Mouse (Mus musculus) limb, embryonic 13.5 days (tissue): ENCODE data around the gene Plekhg4. TPM values are rescaled to one million over a fixed set of nuclear protein-coding genes. Genes with fewer than 3 reads are reported as not detected.

Source experiments
- ATAC-seq: fragments of 200-750 bp; cut with Nextera tagmentation; 2 replicates; pipeline ENCODE4 v1.8.0; 2017; ENCODE audit warnings: low read depth, moderate number of reproducible peaks, moderate TSS enrichment; ENCODE audit not compliant: low FRiP score
- H3K27ac ChIP-seq: fragments of 300-500 bp; sonication (generic); 2 replicates; pipeline ENCODE4 v1.5.1; 2015; ENCODE audit warnings: inconsistent platforms, mild to moderate bottlenecking, moderate library complexity
- H3K27me3 ChIP-seq: fragments of 300-500 bp; sonication (generic); 2 replicates; pipeline ENCODE4 v1.6.1; 2015; ENCODE audit warnings: mild to moderate bottlenecking, inconsistent platforms
- H3K36me3 ChIP-seq: fragments of 300-500 bp; sonication (generic); 2 replicates; pipeline ENCODE4 v1.6.1; 2015; ENCODE audit warnings: inconsistent platforms, mild to moderate bottlenecking, moderate library complexity
- H3K4me1 ChIP-seq: fragments of 300-500 bp; sonication (generic); 2 replicates; pipeline ENCODE4 v1.6.1; 2015; ENCODE audit warnings: inconsistent platforms
- H3K4me2 ChIP-seq: fragments of 300-500 bp; sonication (generic); replicated peaks from 2 replicates; pipeline ENCODE4 v1.6.1; 2015; ENCODE audit warnings: inconsistent platforms, mild to moderate bottlenecking, moderate library complexity
- H3K4me3 ChIP-seq: fragments of 300-500 bp; sonication (generic); 2 replicates; pipeline ENCODE4 v1.5.1; 2015; ENCODE audit warnings: moderate library complexity, mild to moderate bottlenecking, inconsistent platforms
- H3K9ac ChIP-seq: fragments of 300-500 bp; sonication (generic); 2 replicates; pipeline ENCODE4 v1.6.1; 2015; ENCODE audit warnings: mild to moderate bottlenecking, inconsistent platforms
- H3K9me3 ChIP-seq: fragments of 300-500 bp; sonication (generic); 2 replicates; pipeline ENCODE4 v1.6.1; 2016; ENCODE audit warnings: inconsistent platforms
- WGBS: fragments of 180-500 bp; shearing (Covaris S2); methylation state at CpG from one replicate; pipeline ENCODE4 v1.1.7; 2015; 5-methylcytosine and 5-hydroxymethylcytosine counted together
- polyA plus RNA-seq: library from polyadenylated mRNA; unstranded; fragments of >200 nt; fragmentation: Nextera tagmentation; extraction: Ambion mirVana; gene quantifications from 2 replicates; pipeline ENCODE4 v1.2.1, GENCODE M21; 2015

The Plekhg4 gene
- polyA plus RNA-seq, 1 experiment from 2014 or later, result 0.73 TPM

DNA sequence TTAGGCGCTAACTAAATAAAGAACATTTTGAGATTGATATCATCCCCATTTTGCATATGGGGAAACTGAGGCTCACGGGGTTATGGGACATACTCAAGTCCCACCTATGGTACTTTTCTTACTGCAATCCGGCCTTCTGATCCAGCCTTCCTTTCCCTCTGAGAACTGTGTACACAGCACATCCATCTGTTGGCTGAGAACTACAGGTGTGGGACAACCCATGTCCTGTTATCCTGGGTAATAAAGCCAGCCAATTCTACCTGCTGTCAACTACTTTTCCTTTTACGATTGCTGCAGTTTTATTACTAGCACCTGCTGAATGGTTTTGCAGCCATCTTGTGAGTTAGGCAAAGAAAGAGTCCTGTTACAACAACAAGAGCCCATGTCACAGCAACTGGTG is 18.5 kb upstream of the Plekhg4 start:
- 66% methylated on average over 4 of the region's 4 CpGs for WGBS
- no peak overlapping the region for H3K4me3 ChIP-seq
- H3K27ac ChIP-seq, result no peak overlapping the region
- H3K9me3 ChIP-seq, result no peaks in the 10 kb centered on the region
- peaks cover 37% of the 10 kb centered on the region for H3K36me3 ChIP-seq
- H3K9ac ChIP-seq, result no peak overlapping the region
- H3K4me2 ChIP-seq, result no peak overlapping the region
- no peak for ATAC-seq
- peaks cover 46% of the 10 kb centered on the region for H3K4me1 ChIP-seq
- peaks cover 3% of the 10 kb centered on the region; the same call in 1 of the 2 replicates for H3K27me3 ChIP-seq

DNA sequence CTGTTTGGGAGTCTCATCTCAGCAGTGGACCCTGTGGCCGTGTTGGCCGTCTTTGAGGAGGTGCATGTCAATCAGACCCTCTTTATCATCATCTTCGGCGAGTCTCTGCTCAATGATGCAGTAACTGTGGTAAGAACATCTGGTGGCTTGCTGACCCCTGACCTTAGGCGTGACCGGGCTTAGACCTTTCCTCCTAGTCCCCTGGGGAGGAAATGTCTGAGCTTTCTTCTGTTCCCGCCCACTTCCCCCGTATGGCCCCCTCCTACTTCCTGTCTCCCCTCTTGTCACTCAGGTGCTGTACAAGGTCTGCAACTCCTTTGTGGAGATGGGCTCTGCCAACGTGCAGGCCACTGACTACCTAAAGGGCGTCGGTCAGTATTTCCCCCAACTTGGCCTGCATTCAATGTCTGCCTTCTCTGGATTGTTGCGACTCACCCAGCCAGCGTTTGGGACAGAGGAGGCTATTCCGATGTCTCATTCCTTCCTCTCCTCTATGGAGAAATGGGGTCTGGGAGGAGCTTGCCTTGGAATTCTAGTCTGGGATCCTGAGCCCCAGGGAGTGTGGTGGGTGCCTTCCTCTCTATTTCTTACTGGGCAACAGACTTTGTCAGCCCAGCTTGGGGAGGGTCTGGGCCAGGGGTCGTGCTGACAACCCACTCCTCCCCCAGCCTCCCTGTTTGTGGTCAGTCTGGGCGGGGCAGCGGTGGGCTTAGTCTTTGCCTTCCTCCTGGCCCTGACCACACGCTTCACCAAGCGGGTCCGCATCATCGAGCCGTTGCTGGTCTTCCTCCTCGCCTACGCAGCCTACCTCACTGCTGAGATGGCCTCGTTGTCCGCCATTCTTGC is 17.7 kb upstream of the Plekhg4 start:
- WGBS, result 59% methylated on average over 26 of the region's 26 CpGs
- H3K4me3 ChIP-seq, result no peak overlapping the region
- no peaks in the 10 kb centered on the region for H3K9me3 ChIP-seq
- H3K4me2 ChIP-seq, result no peak overlapping the region
- H3K36me3 ChIP-seq, result peaks cover 37% of the 10 kb centered on the region
- peaks cover 37% of the 10 kb centered on the region for H3K4me1 ChIP-seq
- no peak overlapping the region for H3K9ac ChIP-seq
- H3K27ac ChIP-seq, result no peak overlapping the region
- no peak for ATAC-seq
- no peaks in the 10 kb centered on the region for H3K27me3 ChIP-seq

DNA sequence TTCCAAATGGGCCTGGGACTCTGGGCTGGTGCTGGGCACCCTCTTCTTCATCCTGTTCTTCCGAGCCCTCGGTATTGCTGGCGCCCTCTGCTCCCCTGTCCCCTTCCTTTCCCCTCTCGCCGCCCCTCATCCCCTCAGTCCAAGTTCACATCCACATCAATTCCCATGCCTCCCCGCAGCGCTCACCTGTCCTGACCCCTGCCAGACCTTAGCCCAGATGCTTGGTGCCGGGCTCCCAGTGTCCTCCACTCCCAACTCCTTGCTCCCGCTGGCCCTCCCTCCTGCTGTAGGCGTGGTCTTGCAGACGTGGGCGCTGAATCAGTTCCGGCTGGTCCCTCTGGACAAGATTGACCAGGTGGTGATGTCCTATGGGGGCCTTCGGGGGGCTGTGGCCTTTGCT is 16.4 kb upstream of the Plekhg4 start:
- H3K9me3 ChIP-seq, result no peaks in the 10 kb centered on the region
- no peak overlapping the region for H3K4me3 ChIP-seq
- H3K4me2 ChIP-seq, result no peak overlapping the region
- 88% methylated on average over 14 of the region's 14 CpGs for WGBS
- H3K27ac ChIP-seq, result no peak overlapping the region
- no peaks in the 10 kb centered on the region for H3K27me3 ChIP-seq
- H3K36me3 ChIP-seq, result peaks cover 37% of the 10 kb centered on the region
- no peak overlapping the region for H3K9ac ChIP-seq
- H3K4me1 ChIP-seq, result peaks cover 31% of the 10 kb centered on the region
- ATAC-seq, result no peak

DNA sequence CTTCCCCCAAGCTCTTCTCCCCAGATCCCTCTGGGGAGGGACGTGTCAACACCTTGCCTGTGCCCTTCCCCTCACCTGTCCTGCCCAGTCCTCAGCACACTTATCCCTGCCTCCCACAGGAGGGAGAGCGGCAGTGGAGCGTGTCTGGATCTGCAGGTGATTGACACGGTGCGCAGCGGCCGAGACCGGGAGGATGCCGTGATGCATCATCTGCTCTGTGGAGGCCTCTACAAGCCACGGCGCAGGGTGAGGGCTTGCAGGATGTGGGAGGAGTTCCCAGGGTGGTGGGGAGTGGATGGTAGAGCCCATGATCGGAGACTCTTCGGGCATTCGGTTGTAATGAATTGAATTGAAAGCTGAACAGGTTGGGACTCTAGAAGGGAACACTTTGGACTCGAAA is 13.9 kb upstream of the Plekhg4 start:
- H3K27ac ChIP-seq, result no peak overlapping the region
- H3K4me3 ChIP-seq, result no peak overlapping the region
- H3K4me1 ChIP-seq, result peaks cover 25% of the 10 kb centered on the region
- H3K27me3 ChIP-seq, result no peaks in the 10 kb centered on the region
- no peak overlapping the region for H3K9ac ChIP-seq
- no peak for ATAC-seq
- H3K9me3 ChIP-seq, result no peaks in the 10 kb centered on the region
- peaks cover 48% of the 10 kb centered on the region for H3K36me3 ChIP-seq
- H3K4me2 ChIP-seq, result no peak overlapping the region
- 81% methylated on average over 15 of the region's 15 CpGs for WGBS

DNA sequence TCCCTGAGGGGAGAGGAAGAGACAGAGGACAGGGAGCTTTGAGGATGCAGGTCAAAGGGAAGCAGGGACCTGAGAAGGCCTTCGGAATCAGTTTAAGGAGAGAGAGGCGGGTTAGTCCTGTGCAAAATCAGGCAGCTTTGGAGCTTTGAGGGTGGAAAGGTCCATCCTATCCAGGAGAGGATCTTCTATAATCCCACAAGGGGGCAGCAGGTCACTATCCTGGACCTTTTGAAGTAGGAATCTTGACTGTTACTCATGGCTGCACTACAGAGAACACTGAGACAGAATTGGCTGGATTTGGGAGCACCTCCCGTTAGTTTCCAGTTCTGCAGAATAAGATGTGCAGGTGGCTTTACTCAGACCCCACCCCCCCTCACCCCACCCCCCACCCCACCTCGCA is 13.4 kb upstream of the Plekhg4 start:
- H3K27me3 ChIP-seq, result no peaks in the 10 kb centered on the region
- no peaks in the 10 kb centered on the region for H3K9me3 ChIP-seq
- H3K4me2 ChIP-seq, result no peak overlapping the region
- ATAC-seq, result no peak
- H3K4me1 ChIP-seq, result peaks cover 22% of the 10 kb centered on the region
- peaks cover 52% of the 10 kb centered on the region for H3K36me3 ChIP-seq
- no peak overlapping the region for H3K27ac ChIP-seq
- H3K9ac ChIP-seq, result no peak overlapping the region
- H3K4me3 ChIP-seq, result no peak overlapping the region
- WGBS, result 49% methylated on average over 4 of the region's 4 CpGs

DNA sequence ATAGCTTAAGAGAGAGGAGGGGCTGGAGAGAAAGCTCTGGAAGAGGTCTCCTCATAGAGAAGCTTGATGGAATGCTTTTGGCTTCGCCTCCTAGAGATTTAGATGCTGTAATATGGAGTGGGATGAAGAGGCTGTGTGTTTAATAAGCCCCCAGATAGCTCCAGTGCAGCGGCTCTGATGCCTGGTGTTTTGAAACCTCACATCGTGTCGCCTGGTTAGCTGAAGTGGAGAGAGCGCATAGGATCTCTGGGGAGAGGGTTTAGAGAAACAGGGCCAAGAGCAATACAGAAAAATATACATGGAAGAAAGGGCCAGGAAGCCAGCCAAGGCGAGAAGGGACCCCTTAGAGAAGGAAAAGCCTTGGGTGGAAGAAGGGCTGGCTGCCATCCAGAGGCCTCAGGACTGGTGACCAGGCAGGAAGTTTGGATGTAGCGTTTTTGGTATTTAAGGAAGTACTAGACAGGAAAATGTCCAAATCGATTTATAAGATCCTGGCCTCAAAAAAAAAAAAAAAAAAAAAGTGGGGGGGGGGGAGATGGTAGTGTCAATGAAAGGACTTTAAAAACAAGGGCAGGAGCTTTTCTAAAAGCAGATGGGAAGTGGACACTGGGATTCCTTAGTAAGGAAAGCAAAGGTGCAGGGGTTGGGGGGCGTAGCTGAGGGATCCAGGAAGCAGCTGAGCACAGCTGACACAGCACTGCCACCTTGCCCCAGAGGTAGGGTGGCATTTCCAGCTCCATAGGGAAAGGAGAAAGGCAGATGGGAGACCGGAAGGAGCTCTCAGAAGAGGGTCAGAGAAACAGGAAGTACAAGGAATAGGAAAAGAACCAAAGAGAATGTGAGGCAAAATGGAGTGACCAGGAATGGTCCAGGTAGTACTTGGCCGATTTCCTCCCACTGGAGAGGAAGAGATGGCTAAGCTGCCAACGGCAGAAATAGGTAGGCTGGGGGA is 11.0 kb upstream of the Plekhg4 start:
- WGBS, result 71% methylated on average over 12 of the region's 12 CpGs

DNA sequence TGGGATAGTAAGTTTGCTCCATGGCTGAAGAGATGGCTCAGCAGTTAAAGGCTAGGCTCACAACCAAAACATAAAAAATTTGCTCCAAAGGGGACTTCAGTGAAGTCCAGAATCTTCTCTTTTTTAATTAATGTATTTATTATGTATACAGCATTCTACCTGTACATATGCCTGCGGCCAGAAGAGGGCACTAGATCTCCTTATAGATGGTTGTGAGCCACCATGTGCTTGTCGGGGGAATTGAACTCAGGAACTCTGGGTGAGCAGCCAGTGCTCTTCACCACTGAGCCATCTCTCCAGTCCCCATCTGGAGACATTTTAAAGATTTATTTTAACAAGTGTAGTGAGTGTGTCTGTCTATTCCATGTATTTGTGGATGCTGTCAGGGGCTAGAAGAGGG is 6.0 kb upstream of the Plekhg4 start:
- Histone ChIP-seq H3K4me1 (peaks cover 3% of the 10 kb centered on the region; the same call in 1 of the 2 replicates), H3K4me3 (no peak overlapping the region), H3K36me3 (peaks cover 50% of the 10 kb centered on the region), H3K27ac (no peak overlapping the region), H3K4me2 (no peak overlapping the region), H3K27me3 (no peaks in the 10 kb centered on the region), H3K9me3 (no peaks in the 10 kb centered on the region; the same call in 1 of the 2 replicates), H3K9ac (no peak overlapping the region)
- 72% methylated on average over 2 of the region's 2 CpGs for WGBS
- no peak for ATAC-seq

More for the DNA sequence above, 11.0 kb upstream of the Plekhg4 start:
- Histone ChIP-seq H3K4me3 (no peak overlapping the region), H3K9me3 (no peaks in the 10 kb centered on the region; the same call in 1 of the 2 replicates), H3K36me3 (peaks cover 50% of the 10 kb centered on the region), H3K4me1 (peaks cover 15% of the 10 kb centered on the region; the same call in 1 of the 2 replicates), H3K27ac (no peak overlapping the region), H3K27me3 (no peaks in the 10 kb centered on the region), H3K4me2 (no peak overlapping the region), H3K9ac (0 out of 2 replicates have a peak overlapping the region, but pooled peaks have one; percentile 1)
- peak; percentile 69; the same call in 1 of the 2 replicates for ATAC-seq

DNA sequence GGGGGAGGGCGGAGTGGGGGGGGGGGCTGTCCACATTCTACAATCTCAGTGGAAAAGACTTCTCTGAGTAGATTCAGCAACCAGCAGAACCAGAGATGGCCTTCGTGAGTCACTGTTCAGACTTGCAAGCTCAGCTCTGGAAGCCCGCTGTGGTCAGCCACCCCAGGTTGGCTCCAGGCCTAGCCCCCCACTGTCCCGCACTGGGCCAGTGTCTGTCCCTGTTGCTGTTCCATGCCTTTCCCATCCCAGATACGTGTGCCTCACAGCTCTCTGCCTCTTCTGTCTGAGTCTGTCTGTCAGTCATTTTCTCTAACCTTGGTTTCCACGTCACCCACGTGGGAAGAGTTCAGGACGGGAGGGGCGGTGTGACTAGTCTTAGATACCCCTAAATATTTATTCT is 601 bp upstream of the Plekhg4 start:
- WGBS, result 77% methylated on average over 9 of the region's 9 CpGs
- no peak overlapping the region for H3K27ac ChIP-seq

DNA sequence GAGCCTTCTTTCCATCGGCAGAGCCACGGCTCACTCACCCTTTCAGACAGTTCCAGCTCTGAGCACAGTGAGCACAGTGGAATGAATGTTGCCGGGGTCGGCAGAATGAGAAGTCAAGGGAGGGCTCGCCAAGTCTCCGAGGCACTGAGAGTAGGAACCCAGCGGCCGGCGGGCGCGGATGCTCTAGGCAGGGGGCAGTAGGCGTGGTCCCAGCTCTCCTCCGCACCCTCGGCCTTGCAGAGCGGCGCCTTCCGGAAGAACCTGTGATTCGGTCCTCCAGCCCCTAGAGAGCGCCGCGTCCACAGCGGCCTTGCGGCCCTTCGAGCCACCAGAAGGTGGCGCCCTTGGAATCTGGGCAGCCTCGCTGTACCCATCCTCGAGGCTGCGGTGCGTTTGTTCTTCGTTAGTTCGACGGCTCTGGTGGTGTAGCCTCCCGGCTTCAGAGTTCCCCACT is 1.5 kb downstream of the Plekhg4 start:
- H3K9ac ChIP-seq, result 0 out of 2 replicates have a peak overlapping the region, but pooled peaks have one; percentile 51
- H3K27me3 ChIP-seq, result no peaks in the 10 kb centered on the region
- peak overlapping the region; percentile 26 for H3K4me3 ChIP-seq
- H3K4me1 ChIP-seq, result peaks cover 38% of the 10 kb centered on the region
- peak overlapping the region; percentile 59 for H3K4me2 ChIP-seq
- no peaks in the 10 kb centered on the region; the same call in 1 of the 2 replicates for H3K36me3 ChIP-seq
- no peaks in the 10 kb centered on the region; the same call in 1 of the 2 replicates for H3K9me3 ChIP-seq
- 30% methylated on average over 33 of the region's 33 CpGs for WGBS
- no peak for ATAC-seq
- H3K27ac ChIP-seq, result no peak overlapping the region

More for the DNA sequence above, 601 bp upstream of the Plekhg4 start:
- ATAC-seq, result no peak
- no peak overlapping the region for H3K4me3 ChIP-seq
- H3K36me3 ChIP-seq, result peaks cover 14% of the 10 kb centered on the region; the same call in 1 of the 2 replicates
- H3K27me3 ChIP-seq, result no peaks in the 10 kb centered on the region
- H3K9me3 ChIP-seq, result no peaks in the 10 kb centered on the region; the same call in 1 of the 2 replicates
- no peak overlapping the region for H3K4me2 ChIP-seq
- peaks cover 17% of the 10 kb centered on the region for H3K4me1 ChIP-seq
- H3K9ac ChIP-seq, result no peak overlapping the region

DNA sequence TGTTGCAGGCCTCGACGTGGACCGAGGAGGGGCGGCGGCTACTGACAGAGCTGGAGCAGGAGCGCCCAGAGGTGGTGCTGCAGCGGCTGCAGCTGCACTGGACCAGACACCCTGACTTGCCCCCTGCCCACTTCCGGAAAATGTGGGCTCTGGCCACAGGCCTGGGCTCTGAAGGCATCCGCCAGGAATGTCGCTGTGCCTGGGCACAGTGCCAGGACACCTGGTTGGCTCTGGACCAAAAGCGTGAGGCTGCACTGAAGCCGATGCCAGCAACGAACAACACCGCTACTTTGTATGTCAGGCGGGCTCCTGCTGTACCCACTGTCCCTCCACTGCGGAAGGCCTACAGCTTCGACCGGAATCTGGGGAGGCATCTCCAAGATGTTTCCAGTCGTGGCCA is 5.6 kb downstream of the Plekhg4 start:
- peak; percentile 46 for ATAC-seq
- peak overlapping the region; percentile 83 for H3K27ac ChIP-seq
- peak overlapping the region; percentile 38 for H3K4me2 ChIP-seq
- peaks cover 45% of the 10 kb centered on the region for H3K4me1 ChIP-seq
- no peaks in the 10 kb centered on the region; the same call in 1 of the 2 replicates for H3K36me3 ChIP-seq
- H3K27me3 ChIP-seq, result no peaks in the 10 kb centered on the region
- peaks cover under 1% of the 10 kb centered on the region for H3K9me3 ChIP-seq
- no peak overlapping the region for H3K4me3 ChIP-seq
- H3K9ac ChIP-seq, result peak overlapping the region; percentile 36; the same call in 1 of the 2 replicates
- WGBS, result 40% methylated on average over 19 of the region's 19 CpGs

DNA sequence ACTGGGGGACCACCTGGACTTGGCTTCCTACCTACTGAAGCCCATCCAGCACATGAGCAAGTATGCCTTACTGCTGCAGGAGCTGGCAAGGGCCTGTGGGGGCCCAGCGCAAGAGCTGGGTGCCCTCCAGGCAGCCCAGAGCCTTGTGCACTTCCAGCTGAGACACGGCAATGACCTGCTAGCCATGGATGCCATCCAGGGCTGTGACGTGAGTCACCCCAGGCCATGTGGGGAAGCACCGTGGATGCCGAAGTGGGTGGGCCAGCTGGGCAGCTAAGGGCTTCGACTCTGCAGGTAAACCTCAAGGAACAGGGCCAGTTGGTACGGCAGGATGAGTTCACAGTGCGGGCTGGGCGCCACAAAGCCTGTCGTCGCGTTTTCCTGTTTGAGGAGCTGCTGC is 7.2 kb downstream of the Plekhg4 start:
- no peak for ATAC-seq
- 76% methylated on average over 12 of the region's 12 CpGs for WGBS

More for the DNA sequence above, 7.2 kb downstream of the Plekhg4 start:
- no peak overlapping the region for H3K4me3 ChIP-seq
- H3K36me3 ChIP-seq, result no peaks in the 10 kb centered on the region
- no peak overlapping the region for H3K4me2 ChIP-seq
- H3K9me3 ChIP-seq, result peaks cover 5% of the 10 kb centered on the region; the same call in 1 of the 2 replicates
- H3K9ac ChIP-seq, result 0 out of 2 replicates have a peak overlapping the region, but pooled peaks have one; percentile 13
- peaks cover 43% of the 10 kb centered on the region for H3K4me1 ChIP-seq
- H3K27me3 ChIP-seq, result no peaks in the 10 kb centered on the region
- no peak overlapping the region for H3K27ac ChIP-seq
